Mouse (Mus musculus): ENCODE data around the gene Ftl1.

DNA sequence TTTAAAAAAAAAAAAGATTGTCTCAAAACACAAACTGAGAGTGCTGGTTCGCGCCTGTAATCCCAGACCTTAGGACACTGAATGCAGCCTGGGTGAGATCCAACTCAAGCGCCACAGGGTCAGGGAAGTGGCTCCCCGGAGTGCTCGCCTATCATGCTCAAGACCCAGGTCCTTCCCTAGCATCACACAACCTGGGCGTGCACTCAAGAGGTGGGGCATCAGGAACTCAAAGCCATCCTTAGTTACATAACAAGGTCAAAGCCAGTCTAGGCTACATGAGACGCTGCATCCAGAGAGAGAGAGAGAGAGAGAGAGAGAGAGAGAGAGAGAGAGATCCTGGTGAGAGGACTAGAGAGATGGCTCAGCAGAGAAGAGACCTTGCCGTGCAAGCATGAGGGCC is 33.1 kb downstream of the Ftl1 start:
- TF ChIP-seq CTCF (IDR thresholded peaks at IDR 0.05; ENCODE audit: low read depth) (no peak), EP300 (IDR thresholded peaks at IDR 0.05; ENCODE audit: low read depth) (no peak)

All from liver, postnatal 0 days (tissue).